Mouse (Mus musculus): ENCODE data around the gene Stab2. TPM values are rescaled to one million over a fixed set of nuclear protein-coding genes. Genes with fewer than 3 reads are reported as not detected.

Gene Stab2
- polyA plus RNA-seq, 1 experiment from 2014 or later: 0.66 TPM

GRCm38 (mm10) chr10:86807362-86807761 lies 200.5 kb downstream of the Stab2 start:
- no peak overlapping the region for H3K4me2 ChIP-seq (replicated peaks; ENCODE audit: low read depth)
- no peak overlapping the region for H3K4me3 ChIP-seq (ENCODE audit: low read depth, low read length)
- no peak overlapping the region for H3K27ac ChIP-seq (ENCODE audit: low read depth, low read length)
- WGBS: 95% methylated on average over 1 of the region's 1 CpGs
- ATAC-seq: no peak
- TF ChIP-seq CTCF (IDR thresholded peaks at IDR 0.05; ENCODE audit: low read depth): no peak
- no peaks in the 10 kb centered on the region for H3K4me1 ChIP-seq (replicated peaks; ENCODE audit: control insufficient read depth, insufficient read depth, low read length)
- no peaks in the 10 kb centered on the region for H3K9me3 ChIP-seq (ENCODE audit: control insufficient read depth)
- H3K36me3 ChIP-seq (ENCODE audit: control insufficient read depth, insufficient read depth): no peaks in the 10 kb centered on the region
- H3K27me3 ChIP-seq (replicated peaks; ENCODE audit: control insufficient read depth, insufficient read depth, low read length): no peaks in the 10 kb centered on the region
- no peak overlapping the region for H3K9ac ChIP-seq (ENCODE audit: low read depth, low read length)

DNA sequence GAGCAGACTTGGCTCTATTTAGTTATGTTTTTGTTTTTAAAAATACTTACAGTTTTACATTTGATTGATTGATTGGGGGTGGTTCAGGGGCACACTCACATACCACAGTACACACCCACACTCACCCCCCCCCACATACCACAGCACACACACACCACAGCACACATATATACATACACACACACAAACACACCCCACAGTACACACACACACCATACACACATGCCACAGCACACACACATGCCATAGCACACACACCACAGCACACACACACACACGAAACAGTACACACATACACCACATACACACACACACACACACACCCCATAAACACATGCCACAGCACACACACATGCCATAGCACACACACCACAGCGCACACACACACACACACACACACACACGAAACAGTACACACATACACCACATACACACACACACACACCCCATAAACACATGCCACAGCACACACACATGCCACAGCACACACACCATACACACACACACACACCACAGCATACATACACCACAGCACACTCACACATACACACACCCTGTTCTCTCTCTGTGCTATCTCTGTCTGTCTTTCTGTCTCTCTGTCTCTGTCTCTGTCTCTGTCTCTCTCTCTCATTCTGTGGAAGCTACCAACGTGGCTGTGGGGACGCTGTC lies 211.6 kb downstream of the Stab2 start:
- Histone ChIP-seq H3K4me1 (replicated peaks; ENCODE audit: control insufficient read depth, insufficient read depth, low read length) (no peaks in the 10 kb centered on the region), H3K27me3 (replicated peaks; ENCODE audit: control insufficient read depth, insufficient read depth, low read length) (no peaks in the 10 kb centered on the region), H3K9ac (ENCODE audit: low read depth, low read length) (no peak overlapping the region), H3K36me3 (ENCODE audit: control insufficient read depth, insufficient read depth) (no peaks in the 10 kb centered on the region), H3K4me3 (ENCODE audit: low read depth, low read length) (no peak overlapping the region), H3K9me3 (ENCODE audit: control insufficient read depth) (no peaks in the 10 kb centered on the region), H3K27ac (ENCODE audit: low read depth, low read length) (no peak overlapping the region), H3K4me2 (replicated peaks; ENCODE audit: low read depth) (no peak overlapping the region)
- 96% methylated on average over 5 of the region's 5 CpGs for WGBS
- TF ChIP-seq CTCF (IDR thresholded peaks at IDR 0.05; ENCODE audit: low read depth): no peak
- ATAC-seq: no peak

DNA sequence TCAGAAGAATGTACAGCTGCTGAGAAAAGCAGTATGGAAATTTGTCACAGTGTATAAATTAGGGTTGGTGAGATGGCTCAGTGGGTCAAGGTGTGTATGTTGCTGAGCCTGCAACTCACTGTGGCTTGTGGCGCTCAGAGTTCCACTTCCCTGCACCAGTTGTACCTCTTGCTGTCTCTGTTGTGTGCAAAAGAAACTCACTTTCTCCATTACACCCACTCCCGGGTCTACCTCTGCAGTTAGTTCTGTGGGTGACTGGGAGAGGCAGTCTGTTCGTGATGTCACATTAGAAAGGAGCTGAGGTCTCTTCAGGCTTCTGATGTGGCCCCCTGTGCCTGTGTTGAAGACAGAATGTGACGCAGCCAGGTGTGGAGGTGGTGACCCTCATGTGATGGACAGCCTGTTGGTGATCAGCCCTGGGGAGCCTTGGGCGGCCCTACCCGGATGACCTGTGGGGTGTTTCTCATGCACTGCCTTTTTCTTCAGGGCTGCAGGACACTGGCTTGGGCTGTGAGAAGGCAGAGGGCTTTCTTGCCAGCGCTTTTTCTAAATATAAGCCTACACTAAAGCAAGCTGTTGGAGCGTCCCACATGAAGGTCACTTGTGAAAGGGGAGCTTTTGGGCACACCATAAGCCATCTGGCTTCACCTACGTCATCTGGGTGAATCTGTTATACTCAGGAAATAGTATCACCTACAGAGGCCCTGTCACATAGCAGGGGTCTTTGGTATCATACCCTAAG lies 212.9 kb downstream of the Stab2 start:
- no peak for ATAC-seq
- no peaks in the 10 kb centered on the region for H3K9me3 ChIP-seq (ENCODE audit: control insufficient read depth)
- H3K4me2 ChIP-seq (replicated peaks; ENCODE audit: low read depth): no peak overlapping the region
- no peaks in the 10 kb centered on the region for H3K4me1 ChIP-seq (replicated peaks; ENCODE audit: control insufficient read depth, insufficient read depth, low read length)
- H3K27me3 ChIP-seq (replicated peaks; ENCODE audit: control insufficient read depth, insufficient read depth, low read length): no peaks in the 10 kb centered on the region
- H3K4me3 ChIP-seq (ENCODE audit: low read depth, low read length): no peak overlapping the region
- H3K36me3 ChIP-seq (ENCODE audit: control insufficient read depth, insufficient read depth): no peaks in the 10 kb centered on the region
- 93% methylated on average over 9 of the region's 9 CpGs for WGBS
- no peak overlapping the region for H3K27ac ChIP-seq (ENCODE audit: low read depth, low read length)
- H3K9ac ChIP-seq (ENCODE audit: low read depth, low read length): no peak overlapping the region
- TF ChIP-seq CTCF (IDR thresholded peaks at IDR 0.05; ENCODE audit: low read depth): no peak

DNA sequence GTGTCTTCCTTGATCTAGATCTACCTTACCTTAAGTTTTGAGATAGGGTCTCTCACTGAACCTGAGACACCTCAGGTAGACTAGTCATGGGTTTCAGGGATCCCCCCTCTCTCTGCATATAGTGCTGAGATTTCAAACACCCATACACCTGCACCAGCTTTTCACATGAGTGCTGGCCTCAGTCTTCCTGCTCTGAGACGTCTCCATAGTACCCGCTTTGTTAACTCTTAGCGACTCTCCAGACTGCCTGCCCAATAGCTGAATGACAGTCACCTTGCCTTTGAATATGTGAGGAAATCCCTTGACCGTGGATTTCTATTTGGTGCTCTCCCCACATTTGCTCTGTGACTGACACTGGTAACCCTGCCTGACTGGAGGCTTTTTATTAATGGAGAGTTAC lies 213.6 kb downstream of the Stab2 start:
- no peaks in the 10 kb centered on the region for H3K27me3 ChIP-seq (replicated peaks; ENCODE audit: control insufficient read depth, insufficient read depth, low read length)
- H3K4me3 ChIP-seq (ENCODE audit: low read depth, low read length): no peak overlapping the region
- no peak overlapping the region for H3K27ac ChIP-seq (ENCODE audit: low read depth, low read length)

GRCm38 (mm10) chr10:86793509-86793951 lies 214.3 kb downstream of the Stab2 start:
- H3K36me3 ChIP-seq (ENCODE audit: control insufficient read depth, insufficient read depth): no peaks in the 10 kb centered on the region
- no peak for ATAC-seq
- WGBS: 65% methylated on average over 2 of the region's 2 CpGs

More for the DNA sequence above, 213.6 kb downstream of the Stab2 start:
- no peak for TF ChIP-seq CTCF (IDR thresholded peaks at IDR 0.05; ENCODE audit: low read depth)
- WGBS: 94% methylated on average over 4 of the region's 4 CpGs
- Histone ChIP-seq H3K9me3 (ENCODE audit: control insufficient read depth) (no peaks in the 10 kb centered on the region), H3K36me3 (ENCODE audit: control insufficient read depth, insufficient read depth) (no peaks in the 10 kb centered on the region), H3K4me2 (replicated peaks; ENCODE audit: low read depth) (no peak overlapping the region), H3K9ac (ENCODE audit: low read depth, low read length) (no peak overlapping the region), H3K4me1 (replicated peaks; ENCODE audit: control insufficient read depth, insufficient read depth, low read length) (no peaks in the 10 kb centered on the region)
- ATAC-seq: no peak

DNA sequence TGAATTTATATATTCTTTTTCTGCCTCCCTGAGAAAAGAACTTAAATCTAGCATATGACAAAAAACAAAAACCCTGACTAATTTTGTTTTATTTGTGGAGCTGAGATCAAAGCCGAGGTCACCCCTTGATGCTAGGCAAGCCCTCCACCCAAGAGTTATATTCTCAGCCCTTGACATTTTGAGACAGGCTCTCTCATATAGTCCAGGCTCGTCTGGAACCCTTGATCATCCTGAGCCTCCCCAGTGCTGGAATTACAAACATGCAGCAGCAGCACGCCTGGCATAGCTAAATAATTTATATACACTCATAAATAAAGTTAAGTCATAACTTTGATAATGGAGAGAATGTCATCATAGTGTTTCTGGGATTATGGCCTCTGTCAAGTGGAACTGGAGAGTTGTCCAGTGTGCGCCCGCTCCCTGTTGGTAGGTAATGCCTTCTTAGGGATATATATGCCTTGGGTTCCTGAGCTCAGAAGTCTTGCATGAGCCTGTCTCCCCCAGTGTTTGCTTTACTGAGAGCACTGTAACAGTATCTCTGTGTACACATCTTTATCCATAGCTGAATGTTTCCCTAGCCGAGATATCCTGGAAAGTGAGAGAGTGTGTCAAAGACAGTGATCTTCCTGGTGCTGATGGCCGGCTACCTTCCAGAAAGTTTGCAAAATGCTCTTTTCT lies 216.2 kb downstream of the Stab2 start:
- H3K9ac ChIP-seq (ENCODE audit: low read depth, low read length): no peak overlapping the region
- no peak for ATAC-seq
- no peaks in the 10 kb centered on the region for H3K9me3 ChIP-seq (ENCODE audit: control insufficient read depth)
- no peak overlapping the region for H3K4me3 ChIP-seq (ENCODE audit: low read depth, low read length)
- 56% methylated on average over 7 of the region's 7 CpGs for whole genome bisulfite sequencing
- H3K4me1 ChIP-seq (replicated peaks; ENCODE audit: control insufficient read depth, insufficient read depth, low read length): no peaks in the 10 kb centered on the region
- H3K36me3 ChIP-seq (ENCODE audit: control insufficient read depth, insufficient read depth): no peaks in the 10 kb centered on the region
- TF ChIP-seq CTCF (IDR thresholded peaks at IDR 0.05; ENCODE audit: low read depth): no peak
- H3K4me2 ChIP-seq (replicated peaks; ENCODE audit: low read depth): no peak overlapping the region
- H3K27ac ChIP-seq (ENCODE audit: low read depth, low read length): no peak overlapping the region
- no peaks in the 10 kb centered on the region for H3K27me3 ChIP-seq (replicated peaks; ENCODE audit: control insufficient read depth, insufficient read depth, low read length)

More at GRCm38 (mm10) chr10:86793509-86793951, 214.3 kb downstream of the Stab2 start:
- Histone ChIP-seq H3K9ac (ENCODE audit: low read depth, low read length) (no peak overlapping the region), H3K4me1 (replicated peaks; ENCODE audit: control insufficient read depth, insufficient read depth, low read length) (no peaks in the 10 kb centered on the region), H3K9me3 (ENCODE audit: control insufficient read depth) (no peaks in the 10 kb centered on the region), H3K27ac (ENCODE audit: low read depth, low read length) (no peak overlapping the region), H3K4me2 (replicated peaks; ENCODE audit: low read depth) (no peak overlapping the region), H3K27me3 (replicated peaks; ENCODE audit: control insufficient read depth, insufficient read depth, low read length) (no peaks in the 10 kb centered on the region), H3K4me3 (ENCODE audit: low read depth, low read length) (no peak overlapping the region)
- no peak for TF ChIP-seq CTCF (IDR thresholded peaks at IDR 0.05; ENCODE audit: low read depth)

Other genes with a start within 250 kb of the Stab2 start
- not detected in 2 replicates for gene Gm49358, start 244.1 kb downstream of the Stab2 start, polyA plus RNA-seq (2015; fragmentation: Nextera tagmentation; extraction: Ambion mirVana)
- gene Nt5dc3, start 229.0 kb downstream of the Stab2 start, polyA plus RNA-seq (2015; fragmentation: Nextera tagmentation; extraction: Ambion mirVana): 0.69 and 0.82 TPM in 2 replicates
- 0.20 and 0.22 TPM in 2 replicates for gene 1700113H08Rik, start 50.0 kb upstream of the Stab2 start, polyA plus RNA-seq (2015; fragmentation: Nextera tagmentation; extraction: Ambion mirVana)